Mouse (Mus musculus): Measurements from ENCODE around the gene Myo1d. TPM values are rescaled to one million over a fixed set of nuclear protein-coding genes. Genes with fewer than 3 reads are reported as not detected.

Gene Myo1d
- total and polyA plus RNA-seq, 3 experiments: 15.9 to 81.1 (median 41.7) TPM

DNA sequence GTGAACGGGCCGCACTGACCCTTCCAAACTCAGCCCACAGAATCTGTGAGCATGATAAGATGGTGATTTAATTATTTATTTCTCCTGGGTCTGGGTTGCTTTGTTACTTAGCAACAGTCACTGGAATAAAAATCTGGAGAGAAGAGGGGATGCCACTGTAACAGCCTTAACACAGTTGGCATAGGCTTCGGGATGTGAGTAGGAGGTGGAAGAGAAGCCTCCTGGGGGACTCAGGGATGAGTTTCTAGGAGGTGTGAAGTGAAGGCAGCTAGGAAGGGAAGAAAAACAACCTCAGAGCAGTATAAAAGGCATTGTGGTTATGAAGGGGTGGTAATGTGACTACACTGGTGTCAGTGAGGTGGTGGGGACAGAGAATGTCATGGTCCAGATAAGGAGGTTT, 213.5 kb downstream of the Myo1d start:
- Histone ChIP-seq H3K27ac (ENCODE audit: control insufficient read depth, low read depth, low read length) (no peak overlapping the region), H3K79me2 (ENCODE audit: control insufficient read depth, insufficient read depth, low read length, poor library complexity) (no peaks in the 10 kb centered on the region), H3K9me3 (replicated peaks; ENCODE audit: insufficient read depth, low read length) (no peaks in the 10 kb centered on the region), H3K36me3 (ENCODE audit: control insufficient read depth in 1 of 2, insufficient read depth in 2 of 2, low read length in 2 of 2) (no peaks in the 10 kb centered on the region), H3K4me1 (ENCODE audit: control insufficient read depth in 1 of 2, insufficient read depth in 2 of 2, low read length in 2 of 2) (no peaks in the 10 kb centered on the region), H3K27me3 (ENCODE audit: control insufficient read depth in 1 of 2, insufficient read depth in 2 of 2, low read length in 2 of 2) (no peaks in the 10 kb centered on the region), H3K4me3 (ENCODE audit: control insufficient read depth in 1 of 2, insufficient read depth in 1 of 2, low read depth in 2 of 2, low read length in 2 of 2) (no peak overlapping the region), H3K9ac (ENCODE audit: control insufficient read depth, low read depth, low read length, poor library complexity, severe bottlenecking) (no peak overlapping the region)
- DNase-seq (ENCODE audit: low read depth, low spot score): no peak
- TF ChIP-seq USF2 (IDR thresholded peaks at IDR 0.05; ENCODE audit: borderline replicate concordance in 1 of 2, insufficient read depth in 1 of 2, low read depth in 1 of 2, low read length in 2 of 2): no peak
- no peak for TF ChIP-seq E2F4 (IDR thresholded peaks at IDR 0.05; ENCODE audit: borderline replicate concordance, low read depth, low read length)
- TF ChIP-seq TAL1 (IDR thresholded peaks at IDR 0.05; ENCODE audit: low read length): no peak
- no peak for TF ChIP-seq USF1 (IDR thresholded peaks at IDR 0.05; ENCODE audit: low read depth, low read length)
- no peak for TF ChIP-seq GATA1 (IDR thresholded peaks at IDR 0.05; ENCODE audit: low read depth, low read length)
- TF ChIP-seq POLR2A (IDR thresholded peaks at IDR 0.05; ENCODE audit: control insufficient read depth in 1 of 2, insufficient read depth in 1 of 2, low read depth in 1 of 2, low read length in 2 of 2, poor library complexity in 1 of 2): no peak
- no peak for TF ChIP-seq ZNF384 (IDR thresholded peaks at IDR 0.05; ENCODE audit: low read depth, low read length)
- TF ChIP-seq ZKSCAN1 (IDR thresholded peaks at IDR 0.05; ENCODE audit: low read depth, low read length): no peak
- TF ChIP-seq MEF2A (IDR thresholded peaks at IDR 0.05; ENCODE audit: extremely low read depth, insufficient replicate concordance, low read depth, low read length, poor library complexity, severe bottlenecking): no peak
- no peak for TF ChIP-seq HCFC1 (IDR thresholded peaks at IDR 0.05; ENCODE audit: low read depth, low read length)
- TF ChIP-seq ELF1 (IDR thresholded peaks at IDR 0.05; ENCODE audit: low read depth, low read length): no peak
- no peak for TF ChIP-seq BHLHE40 (IDR thresholded peaks at IDR 0.05; ENCODE audit: borderline replicate concordance, low read depth, low read length)
- TF ChIP-seq UBTF (IDR thresholded peaks at IDR 0.05; ENCODE audit: borderline replicate concordance, insufficient read depth, low read depth, low read length): no peak
- TF ChIP-seq ZC3H11A (IDR thresholded peaks at IDR 0.05; ENCODE audit: low read depth, low read length): no peak
- no peak for TF ChIP-seq CHD2 (IDR thresholded peaks at IDR 0.05; ENCODE audit: low read length)
- TF ChIP-seq MYB (IDR thresholded peaks at IDR 0.05; ENCODE audit: low read depth, low read length): no peak

DNA sequence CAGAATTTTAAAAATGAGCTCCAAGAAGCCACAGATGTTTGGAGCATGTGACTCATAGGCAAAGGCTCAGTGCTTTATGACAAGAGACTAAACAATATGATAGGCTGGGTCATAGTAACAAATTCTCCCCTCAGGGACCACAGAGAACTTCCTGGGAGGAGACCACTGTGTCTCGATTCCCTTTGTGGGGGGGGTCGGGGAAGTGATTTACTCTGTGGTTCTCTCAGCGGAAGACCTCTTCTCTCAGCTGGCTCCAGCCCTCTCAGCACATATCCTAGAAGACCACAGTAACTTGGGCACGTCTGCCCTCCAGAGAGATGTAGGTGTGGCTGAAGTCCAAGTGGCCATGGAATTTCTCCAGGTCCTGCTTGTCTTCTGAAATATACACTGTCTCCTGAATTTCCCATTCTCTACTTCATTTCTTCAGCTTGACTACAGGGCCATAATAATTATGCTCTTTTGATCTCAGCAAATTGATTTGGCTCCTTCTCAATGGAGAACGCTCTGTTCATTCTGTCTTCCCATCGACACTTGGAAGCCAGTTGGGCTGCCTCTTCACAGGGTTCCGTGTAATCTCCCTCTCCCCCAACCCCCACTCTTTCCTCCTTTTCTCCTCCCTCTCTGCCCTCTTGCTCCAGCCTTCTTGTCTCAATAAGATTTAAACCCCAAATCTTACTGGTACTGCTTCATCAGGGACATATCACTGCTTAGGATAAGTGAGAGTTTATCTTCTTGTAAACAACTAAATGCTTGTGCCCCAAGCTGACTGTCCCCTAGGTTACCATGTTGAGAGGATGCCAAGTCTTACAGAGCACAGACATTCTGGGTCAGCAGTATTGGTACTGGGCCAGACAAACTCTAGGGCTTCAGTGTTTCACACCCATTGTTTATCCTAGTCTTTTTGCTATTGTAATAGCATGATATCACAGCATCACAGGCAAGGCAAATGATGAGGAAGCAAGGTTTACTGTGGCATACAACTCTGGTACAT, 214.6 kb downstream of the Myo1d start:
- Histone ChIP-seq H3K9me3 (replicated peaks; ENCODE audit: insufficient read depth, low read length) (no peaks in the 10 kb centered on the region), H3K4me1 (ENCODE audit: control insufficient read depth in 1 of 2, insufficient read depth in 2 of 2, low read length in 2 of 2) (no peaks in the 10 kb centered on the region), H3K36me3 (ENCODE audit: control insufficient read depth in 1 of 2, insufficient read depth in 2 of 2, low read length in 2 of 2) (no peaks in the 10 kb centered on the region), H3K27ac (ENCODE audit: control insufficient read depth, low read depth, low read length) (no peak overlapping the region), H3K4me3 (ENCODE audit: control insufficient read depth in 1 of 2, insufficient read depth in 1 of 2, low read depth in 2 of 2, low read length in 2 of 2) (no peak overlapping the region), H3K79me2 (ENCODE audit: control insufficient read depth, insufficient read depth, low read length, poor library complexity) (no peaks in the 10 kb centered on the region), H3K27me3 (ENCODE audit: control insufficient read depth in 1 of 2, insufficient read depth in 2 of 2, low read length in 2 of 2) (no peaks in the 10 kb centered on the region), H3K9ac (ENCODE audit: control insufficient read depth, low read depth, low read length, poor library complexity, severe bottlenecking) (no peak overlapping the region)
- no peak for DNase-seq (ENCODE audit: low read depth, low spot score)
- TF ChIP-seq SIN3A (IDR thresholded peaks at IDR 0.05; ENCODE audit: low read length) (no peak), BHLHE40 (IDR thresholded peaks at IDR 0.05; ENCODE audit: borderline replicate concordance, low read depth, low read length) (no peak), HCFC1 (IDR thresholded peaks at IDR 0.05; ENCODE audit: low read depth, low read length) (no peak), MYB (IDR thresholded peaks at IDR 0.05; ENCODE audit: low read depth, low read length) (no peak), RAD21 (IDR thresholded peaks at IDR 0.05; ENCODE audit: low read depth, low read length) (no peak), SMC3 (IDR thresholded peaks at IDR 0.05; ENCODE audit: low read depth, low read length) (no peak), CHD2 (IDR thresholded peaks at IDR 0.05; ENCODE audit: low read length) (no peak), MAZ (IDR thresholded peaks at IDR 0.05; ENCODE audit: low read depth, low read length) (no peak), E2F4 (IDR thresholded peaks at IDR 0.05; ENCODE audit: borderline replicate concordance, low read depth, low read length) (no peak), MAFK (IDR thresholded peaks at IDR 0.05; ENCODE audit: borderline replicate concordance, low read depth, low read length) (no peak), POLR2A (IDR thresholded peaks at IDR 0.05; ENCODE audit: control insufficient read depth in 1 of 2, insufficient read depth in 1 of 2, low read depth in 1 of 2, low read length in 2 of 2, poor library complexity in 1 of 2) (no peak), MAX (IDR thresholded peaks at IDR 0.05; ENCODE audit: low read length) (no peak), RCOR1 (IDR thresholded peaks at IDR 0.05; ENCODE audit: low read depth, low read length) (no peak), ZNF384 (IDR thresholded peaks at IDR 0.05; ENCODE audit: low read depth, low read length) (no peak), TBP (IDR thresholded peaks at IDR 0.05; ENCODE audit: low read depth, low read length) (no peak), MEF2A (IDR thresholded peaks at IDR 0.05; ENCODE audit: extremely low read depth, insufficient replicate concordance, low read depth, low read length, poor library complexity, severe bottlenecking) (no peak)

All from MEL (cell line).